In the genomic region with DNA sequence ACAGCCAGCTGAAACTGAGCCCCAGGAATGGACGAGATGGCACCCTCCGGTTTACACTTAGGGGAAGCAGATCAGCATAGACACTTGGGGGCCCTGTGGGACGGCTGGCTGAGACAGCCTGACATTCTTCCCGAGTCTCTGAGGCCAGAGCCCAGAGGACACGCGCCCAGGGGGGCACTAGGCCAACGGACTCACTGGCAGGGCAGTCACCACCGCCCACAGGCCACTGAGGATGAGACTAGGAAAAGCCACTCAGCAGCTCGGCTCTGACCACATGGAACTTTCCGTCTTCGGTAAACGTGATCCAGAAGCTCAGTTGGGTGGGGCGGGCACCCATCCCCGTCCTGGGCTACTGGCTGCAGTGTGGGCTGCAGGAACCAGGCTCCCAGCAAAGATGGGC, we compare ENCODE assay signal across 13 mouse cellular contexts. TPM values are rescaled to one million over a fixed set of nuclear protein-coding genes. Genes with fewer than 3 reads are reported as not detected.
DNase-seq lines count a peak whose midpoint lies in the region; ATAC-seq and TF ChIP-seq lines count a peak whose summit lies in the region.
"Had no signal": no experiment of that assay in that cellular context is flagged by ENCODE, and none has a peak within 500 bp of the region (broad histone marks: within the 10 kb centered on the region; RNA-seq: fewer than 3 reads in every experiment).

No protein-coding gene starts in this region.

- ATAC-seq in forebrain, postnatal 0 days: no peak
- ATAC-seq in embryonic facial prominence, embryonic 14.5 days (ENCODE audit: low read depth): no peak
- no peak for ATAC-seq in intestine, embryonic 16.5 days

- no peaks in the 10 kb centered on the region for H3K27me3 ChIP-seq in forebrain, embryonic 10.5 days (ENCODE audit: poor library complexity, severe bottlenecking)
- H3K27me3 ChIP-seq in forebrain, postnatal 0 days (ENCODE audit: insufficient read depth, low read length): no peaks in the 10 kb centered on the region
- H3K27me3 ChIP-seq in embryonic facial prominence, embryonic 14.5 days (replicated peaks; ENCODE audit: control insufficient read depth, insufficient read depth, low read length): no peaks in the 10 kb centered on the region
- H3K27me3 ChIP-seq in intestine, embryonic 16.5 days (replicated peaks; ENCODE audit: control insufficient read depth, insufficient read depth, low read length): no peaks in the 10 kb centered on the region
- H3K27me3 ChIP-seq: liver, embryonic 15.5 days had no signal

- H3K36me3 ChIP-seq in forebrain, embryonic 10.5 days (replicated peaks): peaks cover 100% of the 10 kb centered on the region
- H3K36me3 ChIP-seq in forebrain, postnatal 0 days (ENCODE audit: insufficient read depth): peaks cover 52% of the 10 kb centered on the region
- peaks cover 68% of the 10 kb centered on the region for H3K36me3 ChIP-seq in embryonic facial prominence, embryonic 14.5 days (ENCODE audit: control insufficient read depth, insufficient read depth, low read length)
- H3K36me3 ChIP-seq in intestine, embryonic 16.5 days (ENCODE audit: control insufficient read depth, insufficient read depth, low read length): peaks cover 9% of the 10 kb centered on the region

- DNase-seq in forebrain, embryonic 10.5 days (ENCODE audit: extremely low spot score, low spot score): no peak
- DNase-seq in forebrain, postnatal 0 days: no peak
- DNase-seq in lung, postnatal 10 days: peak; percentile 74
- no peak for DNase-seq in lung, postnatal 25 days (ENCODE audit: low spot score)
- no peak for DNase-seq in embryonic facial prominence, embryonic 14.5 days (ENCODE audit: low spot score)
- DNase-seq in left cerebral cortex, adult 9 months (ENCODE audit: low spot score in 2 of 2): no peak
- no peak for DNase-seq in urinary bladder, postnatal 25 days (ENCODE audit: low spot score)
- DNase-seq: midbrain, embryonic 14.5 days; retina, postnatal 1 day had no signal

- H3K9me3 ChIP-seq in forebrain, embryonic 10.5 days: no peaks in the 10 kb centered on the region; the same call in none of the 2 replicates
- no peaks in the 10 kb centered on the region for H3K9me3 ChIP-seq in forebrain, postnatal 0 days (ENCODE audit: low read length)
- H3K9me3 ChIP-seq in embryonic facial prominence, embryonic 14.5 days (ENCODE audit: control insufficient read depth, low read length): no peaks in the 10 kb centered on the region
- no peaks in the 10 kb centered on the region for H3K9me3 ChIP-seq in intestine, embryonic 16.5 days (ENCODE audit: control insufficient read depth, low read length)
- H3K9me3 ChIP-seq: liver, embryonic 15.5 days had no signal

- peaks cover 54% of the 10 kb centered on the region for H3K4me1 ChIP-seq in forebrain, embryonic 10.5 days
- peaks cover 7% of the 10 kb centered on the region for H3K4me1 ChIP-seq in forebrain, postnatal 0 days (ENCODE audit: insufficient read depth)
- peaks cover 21% of the 10 kb centered on the region for H3K4me1 ChIP-seq in embryonic facial prominence, embryonic 14.5 days (ENCODE audit: control insufficient read depth, insufficient read depth, low read length)
- H3K4me1 ChIP-seq in intestine, embryonic 16.5 days (ENCODE audit: control insufficient read depth, insufficient read depth, low read length): peaks cover 13% of the 10 kb centered on the region

- no peak overlapping the region for H3K4me2 ChIP-seq in forebrain, postnatal 0 days (ENCODE audit: low read depth)
- H3K4me2 ChIP-seq in embryonic facial prominence, embryonic 14.5 days (ENCODE audit: low read depth, low read length): no peak overlapping the region
- no peak overlapping the region for H3K4me2 ChIP-seq in intestine, embryonic 16.5 days (ENCODE audit: low read depth, low read length)
- H3K4me2 ChIP-seq: hindbrain, embryonic 14.5 days; liver, embryonic 15.5 days had no signal

- H3K9ac ChIP-seq in forebrain, postnatal 0 days: no peak overlapping the region
- H3K9ac ChIP-seq in embryonic facial prominence, embryonic 14.5 days (ENCODE audit: low read depth, low read length): peak overlapping the region; percentile 10; the same call in 1 of the 2 replicates
- 0 out of 2 replicates have a peak overlapping the region, but pooled peaks have one; percentile 4 for H3K9ac ChIP-seq in intestine, embryonic 16.5 days (ENCODE audit: low read depth, low read length)
- H3K9ac ChIP-seq: hindbrain, embryonic 14.5 days; liver, embryonic 15.5 days had no signal

- TF ChIP-seq CTCF in forebrain, postnatal 0 days (IDR thresholded peaks at IDR 0.05; ENCODE audit: low read depth): no peak

- H3K27ac ChIP-seq in forebrain, embryonic 10.5 days: 0 out of 2 replicates have a peak overlapping the region, but pooled peaks have one; percentile 9
- H3K27ac ChIP-seq in forebrain, postnatal 0 days (ENCODE audit: low read depth, low read length): no peak overlapping the region
- no peak overlapping the region for H3K27ac ChIP-seq in embryonic facial prominence, embryonic 14.5 days (replicated peaks; ENCODE audit: low read depth, low read length)
- H3K27ac ChIP-seq in intestine, embryonic 16.5 days (ENCODE audit: low read length): no peak overlapping the region
- H3K27ac ChIP-seq: hindbrain, embryonic 14.5 days; liver, embryonic 15.5 days had no signal

- WGBS in forebrain, embryonic 10.5 days: 93% methylated on average over 14 of the region's 14 CpGs
- 75% methylated on average over 14 of the region's 14 CpGs for WGBS in forebrain, postnatal 0 days
- 81% methylated on average over 13 of the region's 14 CpGs for WGBS in embryonic facial prominence, embryonic 14.5 days
- 85% methylated on average over 14 of the region's 14 CpGs for WGBS in intestine, embryonic 16.5 days

- no peak overlapping the region for H3K4me3 ChIP-seq in forebrain, embryonic 10.5 days
- no peak overlapping the region for H3K4me3 ChIP-seq in forebrain, postnatal 0 days (ENCODE audit: low read depth, low read length)
- no peak overlapping the region for H3K4me3 ChIP-seq in embryonic facial prominence, embryonic 14.5 days (ENCODE audit: low read depth, low read length)
- H3K4me3 ChIP-seq in intestine, embryonic 16.5 days (ENCODE audit: low read length): no peak overlapping the region
- H3K4me3 ChIP-seq: erythroblast, embryonic 14.5 days; liver, embryonic 15.5 days had no signal

RNA-seq across cellular contexts. Expression of a gene that starts 9.0 kb away (rescaled TPM):
- 31.6 and 35.7 TPM in 2 replicates for polyA plus RNA-seq in forebrain, embryonic 10.5 days (2016; fragmentation: Nextera tagmentation; extraction: Ambion mirVana)
- total RNA-seq in forebrain, postnatal 0 days (2014; rRNA removed): 114 and 163 TPM in 2 replicates
- 65.0 and 67.9 TPM in 2 replicates for polyA plus RNA-seq in forebrain, postnatal 0 days (2015; fragmentation: Nextera tagmentation; extraction: Ambion mirVana)
- 47.5 and 50.5 TPM in 2 replicates for polyA plus RNA-seq in embryonic facial prominence, embryonic 14.5 days (2014; fragmentation: Nextera tagmentation; extraction: Ambion mirVana)
- 17.0 and 24.3 TPM in 2 replicates for polyA plus RNA-seq in intestine, embryonic 16.5 days (2015; fragmentation: Nextera tagmentation; extraction: Ambion mirVana)

RNA-seq across cellular contexts. Expression of a gene that starts 32.8 kb away (rescaled TPM):
- 33.1 and 33.3 TPM in 2 replicates for polyA plus RNA-seq in forebrain, embryonic 10.5 days (2016; fragmentation: Nextera tagmentation; extraction: Ambion mirVana)
- total RNA-seq in forebrain, postnatal 0 days (2014; rRNA removed): 39.4 and 53.7 TPM in 2 replicates
- polyA plus RNA-seq in forebrain, postnatal 0 days (2015; fragmentation: Nextera tagmentation; extraction: Ambion mirVana): 19.2 and 23.0 TPM in 2 replicates
- polyA plus RNA-seq in embryonic facial prominence, embryonic 14.5 days (2014; fragmentation: Nextera tagmentation; extraction: Ambion mirVana): 24.6 and 27.9 TPM in 2 replicates
- polyA plus RNA-seq in intestine, embryonic 16.5 days (2015; fragmentation: Nextera tagmentation; extraction: Ambion mirVana): 11.9 and 13.4 TPM in 2 replicates
